Mouse (Mus musculus) C3H10T1/2 (cell line): ENCODE measurements around the gene Snx32. TPM values are rescaled to one million over a fixed set of nuclear protein-coding genes. Genes with fewer than 3 reads are reported as not detected.

ENCODE experiments used
- polyA plus RNA-seq, 2 experiments: library from polyadenylated mRNA; unstranded; fragments of >200 nt; fragmentation: generic; extraction: Trizol; gene quantifications; one replicate each; pipeline ENCODE4 v1.2.1; 2012; ENCODE audit warnings: missing spikeins in 2 of 2

Gene Snx32
- polyA plus RNA-seq = 1 to 10 TPM; 1.8 to 8.4 TPM

DNA sequence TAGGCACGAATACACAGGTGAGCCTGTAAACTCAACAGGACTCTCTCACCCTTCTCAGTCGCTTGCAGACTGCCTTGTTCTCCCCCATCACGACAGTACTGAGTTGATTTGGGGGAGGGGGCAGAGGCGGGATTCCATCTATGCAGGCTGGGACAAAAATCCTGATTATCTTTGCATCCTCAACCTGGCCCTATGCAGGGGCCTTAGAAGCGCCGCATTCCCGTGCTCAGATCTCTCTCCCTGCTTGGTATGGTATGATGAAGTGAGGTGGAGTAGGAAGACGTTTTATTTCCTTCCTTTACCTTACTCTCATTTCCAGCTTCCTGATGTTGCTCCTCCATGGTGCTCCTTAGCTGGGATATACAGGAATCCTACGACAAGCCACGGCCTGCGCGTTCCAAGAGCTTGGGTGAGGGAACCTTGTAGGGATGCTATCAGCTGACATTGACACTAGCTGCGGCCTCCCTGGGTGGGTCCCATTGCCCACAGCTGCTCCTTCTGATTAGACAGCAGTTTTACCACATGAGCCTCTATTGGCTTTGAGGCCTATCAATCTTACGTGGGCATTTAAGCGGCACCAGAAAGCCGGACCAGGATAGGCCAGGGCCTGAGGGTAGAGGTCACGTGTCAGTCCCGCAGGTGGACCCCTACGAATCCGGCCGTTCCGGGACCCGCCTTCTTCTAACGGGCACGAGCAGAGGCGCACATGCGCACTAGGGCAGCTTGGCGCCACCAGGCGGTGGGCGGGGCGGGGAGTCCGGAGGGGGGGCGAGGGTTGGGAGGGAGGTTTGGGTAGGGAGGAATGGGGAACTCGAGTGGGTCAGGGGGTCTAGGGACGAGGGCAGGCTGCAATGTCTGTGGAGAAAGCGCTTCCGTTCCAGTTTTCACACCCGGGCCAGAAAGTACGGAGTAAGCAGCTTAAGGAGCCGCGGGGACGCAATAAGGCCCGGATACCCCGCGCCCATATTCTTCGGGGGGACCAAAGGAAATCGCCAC, at the start of gene Snx32:
Snx32 (minus strand) TSS at position 508 of the 996 bp plus-strand sequence.

DNA sequence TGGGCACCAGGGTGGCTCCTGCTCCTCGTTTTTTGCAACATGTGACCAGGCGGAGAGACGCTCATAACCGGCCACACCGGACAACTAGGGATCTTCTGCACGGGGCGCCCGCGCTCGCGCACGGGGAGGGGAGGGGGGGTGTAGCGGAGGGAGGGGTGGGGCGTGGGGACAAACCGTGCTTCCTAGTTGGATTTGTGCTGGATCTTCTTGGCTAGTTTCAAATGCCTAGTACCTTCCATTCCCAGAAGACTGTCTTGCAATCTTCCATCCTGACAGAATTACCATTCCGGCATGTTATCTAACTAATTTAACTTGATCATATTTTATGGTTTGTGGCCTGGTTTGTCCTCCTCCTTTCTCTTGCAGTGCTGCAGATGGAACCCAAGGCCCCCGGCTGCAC, 6.7 kb downstream of the Snx32 start, which contains the start of gene 1700020D05Rik:
1700020D05Rik (minus strand) TSS at position 101 of the 400 bp plus-strand sequence.

DNA sequence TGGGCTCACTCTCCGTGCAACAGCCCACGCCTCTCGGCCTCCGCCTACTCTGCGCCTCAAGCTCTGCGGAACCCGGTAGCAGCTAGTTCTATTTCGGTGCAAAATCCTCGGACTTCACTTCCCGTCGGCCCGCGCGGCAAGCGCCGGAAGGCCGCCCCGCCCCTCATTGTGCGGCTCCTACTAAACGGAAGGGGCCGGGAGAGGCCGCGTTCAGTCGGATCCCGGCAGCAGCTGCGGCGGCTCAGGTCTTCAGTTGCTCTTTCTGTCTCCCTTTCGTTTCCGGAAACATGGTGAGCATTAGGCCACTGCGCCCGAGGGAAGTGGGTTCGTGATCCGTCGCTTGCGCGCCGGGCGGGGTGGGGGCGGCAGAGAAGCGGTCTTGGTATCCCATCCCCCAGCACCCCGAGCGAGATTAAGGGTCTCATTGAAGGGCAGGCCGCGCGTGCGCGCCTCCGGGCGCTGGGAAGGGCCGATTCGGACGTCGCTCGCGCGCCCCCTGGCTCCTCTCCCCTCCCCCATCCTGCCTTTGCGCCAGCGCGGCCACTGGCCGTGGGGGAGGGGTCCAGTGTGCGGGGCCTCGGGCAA, 19.9 kb downstream of the Snx32 start, which contains the start of gene Cfl1:
Cfl1 (plus strand) TSS at position 143 of the 585 bp plus-strand sequence.

DNA sequence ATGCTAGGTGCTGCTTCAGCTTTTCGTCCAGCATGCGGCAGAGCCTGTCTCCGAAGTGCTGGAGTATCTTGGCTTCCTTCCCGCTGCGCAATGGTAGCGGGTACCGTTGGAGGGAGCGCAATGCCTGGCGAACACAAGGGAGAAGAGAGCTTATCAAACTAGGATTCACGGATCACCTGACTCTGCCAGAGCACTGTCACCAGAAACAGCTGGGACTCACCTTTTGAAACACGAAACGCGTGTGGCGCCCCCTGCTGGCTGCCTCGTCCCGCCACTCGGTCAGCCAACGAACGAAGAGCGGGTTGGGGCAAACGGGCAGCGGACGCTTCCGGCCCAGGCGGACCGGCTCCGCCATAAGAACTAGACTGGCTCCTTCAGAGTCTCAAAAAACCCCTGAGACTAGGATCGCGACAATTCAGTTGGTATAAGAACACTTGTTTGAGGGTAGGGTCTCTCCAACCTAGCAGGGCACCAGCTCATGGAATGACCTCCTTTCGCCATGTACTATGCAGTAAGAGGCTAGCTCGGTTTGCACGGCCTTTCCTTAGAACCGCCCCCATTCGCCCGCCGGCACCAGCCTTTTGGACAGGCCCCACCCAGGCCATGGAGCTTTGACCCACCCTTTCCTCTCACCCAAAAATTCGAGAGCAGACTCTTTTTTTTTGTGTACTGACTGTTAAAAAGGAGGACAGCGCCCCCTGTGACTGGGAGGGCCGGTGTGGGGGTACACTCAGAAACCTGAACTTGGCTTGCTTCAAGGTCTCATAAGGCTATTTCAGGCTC, 22.4 kb downstream of the Snx32 start, which contains the start of gene Mus81:
Mus81 (minus strand) TSS at position 635 of the 783 bp plus-strand sequence.

DNA sequence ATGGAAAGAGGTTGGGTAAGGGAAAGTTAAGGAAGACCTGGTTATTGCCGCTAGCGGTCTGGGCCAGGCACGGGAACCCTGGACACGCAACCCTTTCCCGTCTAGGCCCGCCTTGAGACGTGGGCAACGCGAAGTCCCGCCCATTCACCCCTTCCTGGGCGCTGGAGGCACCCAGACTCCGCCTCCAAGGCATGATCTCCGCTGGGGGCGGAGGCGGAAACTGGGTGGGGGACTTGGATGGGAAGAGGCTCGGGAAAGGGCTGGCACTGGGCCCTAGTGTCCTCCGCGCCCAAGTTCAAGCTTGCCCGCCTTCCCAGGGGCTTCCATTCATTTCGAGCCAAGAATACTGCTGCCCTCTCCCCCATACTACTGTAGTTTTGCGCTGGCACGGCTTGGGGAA, 36.6 kb downstream of the Snx32 start, which contains the start of gene Efemp2:
Efemp2 (plus strand) TSS at position 235 of the 400 bp plus-strand sequence.

DNA sequence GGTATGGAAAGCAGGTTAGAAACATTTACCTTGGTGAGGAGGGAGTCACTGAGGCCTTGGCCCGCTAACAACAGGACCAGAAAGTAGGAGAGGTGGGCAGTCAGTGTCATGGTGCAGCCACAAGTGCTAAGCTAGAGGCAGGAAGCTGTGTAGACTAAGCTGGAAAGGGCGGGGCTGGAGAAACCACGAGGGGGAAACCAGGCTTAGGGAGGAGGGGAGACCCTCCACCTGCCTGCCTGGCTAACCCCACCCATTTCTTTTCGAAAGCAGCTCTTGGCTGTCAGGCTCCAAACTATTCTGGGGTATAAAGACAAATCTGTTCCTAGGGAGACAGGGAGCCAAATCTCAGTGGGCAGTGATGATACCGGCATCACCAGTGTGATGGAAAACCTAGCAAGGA, 42.0 kb downstream of the Snx32 start, which contains the start of gene Ctsw:
Ctsw (minus strand) TSS at position 134 of the 400 bp plus-strand sequence.

DNA sequence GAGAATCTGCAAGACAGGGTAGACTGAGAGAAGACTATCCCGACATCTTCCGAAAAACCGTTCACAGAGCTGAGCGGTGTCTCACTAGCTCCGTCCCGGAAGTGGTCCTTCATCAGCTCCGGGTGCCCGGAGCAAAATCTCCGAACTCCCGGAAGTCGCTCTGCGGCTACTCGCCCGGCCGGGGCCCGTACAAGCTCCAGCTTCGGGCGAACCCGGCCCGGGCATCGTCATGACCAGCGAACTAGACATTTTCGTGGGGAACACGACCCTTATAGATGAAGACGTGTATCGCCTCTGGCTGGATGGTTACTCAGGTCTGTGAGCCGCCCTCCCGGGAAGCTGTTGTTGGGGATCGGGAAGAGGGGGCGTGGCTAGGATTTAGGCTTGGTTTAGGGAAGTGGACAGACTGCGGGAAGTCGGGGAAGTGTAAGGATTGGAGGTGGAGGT, 49.9 kb downstream of the Snx32 start, which contains the start of gene Fibp:
Fibp (plus strand) TSS at position 151 of the 447 bp plus-strand sequence.

DNA sequence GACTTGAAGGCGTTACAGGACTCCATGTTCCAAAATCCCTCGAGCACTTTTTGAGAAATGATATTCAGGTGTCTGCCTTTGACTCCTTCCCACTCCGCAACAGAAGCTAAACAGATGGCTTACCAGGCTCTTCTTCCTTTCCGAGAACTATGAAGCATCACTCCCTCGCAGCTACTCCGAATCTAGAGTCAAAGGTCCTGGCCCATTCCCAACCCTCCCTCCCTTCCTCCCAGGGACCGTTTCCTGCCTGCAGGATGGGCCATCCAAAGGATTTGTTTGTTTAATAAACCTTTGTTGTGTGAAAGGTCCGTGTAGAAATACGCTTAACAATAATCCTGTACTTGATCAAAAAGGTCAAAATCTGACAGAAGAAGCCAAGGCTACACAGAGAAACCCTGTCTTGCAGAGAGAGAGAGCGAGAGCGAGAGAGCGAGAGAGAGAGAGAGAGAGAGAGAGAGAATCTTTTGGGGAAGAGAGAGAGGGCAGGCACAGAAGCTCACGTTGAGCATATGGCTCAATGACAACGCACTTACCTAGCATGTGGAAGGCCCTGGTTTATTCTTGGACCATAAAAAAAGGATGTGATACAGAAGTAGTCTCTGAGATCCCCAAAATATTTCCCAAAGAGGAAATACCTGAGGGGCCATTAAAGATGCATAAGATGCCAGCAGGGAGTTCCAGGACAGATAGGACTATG, 52.4 kb downstream of the Snx32 start, which contains the start of gene Ccdc85b:
Ccdc85b (minus strand) TSS at position 149 of the 697 bp plus-strand sequence.

DNA sequence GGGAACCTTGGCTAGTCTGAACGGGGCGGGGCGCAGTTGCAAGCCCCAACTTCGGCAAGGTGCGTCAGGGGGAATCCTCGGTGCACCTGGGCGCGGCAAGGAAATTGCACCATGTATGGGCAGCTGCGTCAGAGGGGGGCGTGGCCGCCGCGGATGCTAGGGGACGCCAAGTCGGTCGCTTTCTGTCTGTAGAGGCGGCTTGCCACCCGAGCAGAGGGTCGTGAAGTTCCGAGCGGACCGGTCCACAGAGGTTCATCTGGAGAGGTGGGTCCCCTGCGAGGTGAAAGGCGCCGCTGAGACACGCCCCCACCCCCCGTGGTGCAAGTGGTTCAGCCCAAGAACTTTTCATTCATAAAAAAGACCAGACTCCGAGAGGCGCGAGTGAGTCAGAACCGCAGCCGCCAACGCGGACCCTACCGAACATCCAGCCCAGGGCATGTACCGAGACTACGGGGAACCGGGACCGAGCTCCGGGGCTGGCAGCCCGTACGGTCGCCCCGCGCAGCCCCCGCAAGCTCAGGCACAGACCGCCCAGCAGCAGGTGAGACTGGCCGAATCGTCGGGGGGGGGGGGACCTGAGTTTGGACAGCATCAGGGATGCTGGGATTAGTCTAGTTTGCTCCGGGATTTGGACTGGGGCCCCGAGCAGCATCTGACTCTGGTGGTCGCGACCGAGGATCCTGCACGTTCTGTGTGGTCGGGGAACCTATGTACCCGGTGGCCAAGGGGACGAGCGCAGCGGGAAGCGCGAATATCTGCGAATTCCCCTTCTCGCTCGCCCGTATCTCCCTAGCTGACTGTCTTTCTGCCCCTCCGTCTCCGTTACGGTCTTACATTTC, 62.6 kb downstream of the Snx32 start, which contains the start of gene Fosl1:
Fosl1 (plus strand) TSS at position 33 of the 839 bp plus-strand sequence.

Other genes with a start within 250 kb of the Snx32 start
- gene Pacs1, start 237.4 kb downstream of the Snx32 start, polyA plus RNA-seq = 10 to 100 TPM in 1 of 2 experiments, 1 to 10 TPM in 1; 7.7 to 24.1 TPM
- 100 to 1,000 TPM; 155 to 206 TPM for gene Sf3b2, start 215.1 kb downstream of the Snx32 start, polyA plus RNA-seq
- under 1 TPM; 0.01 to 0.04 TPM for gene Gal3st3, start 212.2 kb downstream of the Snx32 start, polyA plus RNA-seq
- under 1 TPM in 1 of 2 experiments, not detected in 1; 0.01 TPM for gene Catsper1, start 174.8 kb downstream of the Snx32 start, polyA plus RNA-seq
- 10 to 100 TPM; 13.3 to 17.5 TPM for gene Cst6, start 161.0 kb downstream of the Snx32 start, polyA plus RNA-seq
- gene Eif1ad, start 143.8 kb downstream of the Snx32 start, polyA plus RNA-seq = 10 to 100 TPM; 19.7 to 31.1 TPM
- 100 to 1,000 TPM; 410 to 751 TPM for gene Banf1, start 143.4 kb downstream of the Snx32 start, polyA plus RNA-seq
- gene Sart1, start 121.8 kb downstream of the Snx32 start, polyA plus RNA-seq = 100 to 1,000 TPM in 1 of 2 experiments, 10 to 100 TPM in 1; 90.8 to 138 TPM
- gene Tsga10ip, start 108.0 kb downstream of the Snx32 start, polyA plus RNA-seq = under 1 TPM; 0.15 to 0.57 TPM
- gene Drap1, start 85.6 kb downstream of the Snx32 start, polyA plus RNA-seq = 100 to 1,000 TPM; 562 to 812 TPM
- gene AI837181, start 85.4 kb downstream of the Snx32 start, polyA plus RNA-seq = 100 to 1,000 TPM; 130 to 150 TPM
- 10 to 100 TPM; 12.6 to 75.6 TPM for gene Fosl1, start 63.0 kb downstream of the Snx32 start, polyA plus RNA-seq
- gene Ccdc85b, start 52.6 kb downstream of the Snx32 start, polyA plus RNA-seq = 10 to 100 TPM; 19.1 to 30.2 TPM
- gene Fibp, start 49.9 kb downstream of the Snx32 start, polyA plus RNA-seq = 10 to 100 TPM; 64.4 to 74.0 TPM
- gene Ctsw, start 42.0 kb downstream of the Snx32 start, polyA plus RNA-seq = 1 to 10 TPM in 1 of 2 experiments, under 1 TPM in 1; 0.12 to 1.7 TPM
- gene Efemp2, start 36.6 kb downstream of the Snx32 start, polyA plus RNA-seq = 100 to 1,000 TPM; 126 to 239 TPM
- gene Mus81, start 22.1 kb downstream of the Snx32 start, polyA plus RNA-seq = 10 to 100 TPM; 60.9 to 64.0 TPM
- gene Cfl1, start 20.1 kb downstream of the Snx32 start, polyA plus RNA-seq = 1,000 to 10,000 TPM; 1,421 to 2,469 TPM
- gene 1700020D05Rik, start 6.8 kb downstream of the Snx32 start, polyA plus RNA-seq = under 1 TPM; 0.05 to 0.50 TPM
- under 1 TPM in 1 of 2 experiments, not detected in 1; 0.02 TPM for gene Ovol1, start 50.1 kb upstream of the Snx32 start, polyA plus RNA-seq
- 1 to 10 TPM; 6.6 to 7.6 TPM for gene Ap5b1, start 57.5 kb upstream of the Snx32 start, polyA plus RNA-seq
- gene Rnaseh2c, start 91.3 kb upstream of the Snx32 start, polyA plus RNA-seq = 100 to 1,000 TPM; 102 to 285 TPM
- 10 to 100 TPM; 20.8 to 66.9 TPM for gene Kat5, start 99.7 kb upstream of the Snx32 start, polyA plus RNA-seq
- gene Rela, start 126.9 kb upstream of the Snx32 start, polyA plus RNA-seq = 10 to 100 TPM; 47.2 to 73.0 TPM
- 10 to 100 TPM; 21.0 to 36.8 TPM for gene Sipa1, start 153.2 kb upstream of the Snx32 start, polyA plus RNA-seq
- gene Map3k11, start 178.2 kb upstream of the Snx32 start, polyA plus RNA-seq = 10 to 100 TPM; 11.6 to 19.5 TPM
- 10 to 100 TPM; 16.2 to 56.0 TPM for gene Pcnx3, start 178.4 kb upstream of the Snx32 start, polyA plus RNA-seq
- gene Kcnk7, start 193.8 kb upstream of the Snx32 start, polyA plus RNA-seq = under 1 TPM; 0.02 to 0.18 TPM
- gene Ehbp1l1, start 215.8 kb upstream of the Snx32 start, polyA plus RNA-seq = 10 to 100 TPM; 24.1 to 35.5 TPM
- gene Fam89b, start 219.1 kb upstream of the Snx32 start, polyA plus RNA-seq = 100 to 1,000 TPM; 158 to 183 TPM
- gene Ltbp3, start 230.4 kb upstream of the Snx32 start, polyA plus RNA-seq = 100 to 1,000 TPM; 107 to 343 TPM